Mouse (Mus musculus) embryo, embryonic 9.5 days (tissue): ENCODE measurements at regions not wholly inside any gene's neighbourhood (a gene's known extent, or its start where the extent isn't known, plus 50 kb on each side); places are given as distances from the start of the nearest gene placed in this dataset.
"Not testable (repeated sequence)": the region's sequence is repeated elsewhere in the genome, so short reads cannot be mapped to it uniquely, and the experiment has no call there.

Experiments
- DNase-seq: peaks from one replicate; pipeline ENCODE4 v3.0.0-alpha.2; 2017; ENCODE audit errors: extremely low spot score

- not testable (repeated sequence) for DNase-seq
These were observed 535.8 kb downstream of the Mat2b start for GRCm38 (mm10) chr11:40159161-40159560.

- DNase-seq: peak; percentile 48
These were observed 545.7 kb downstream of the Mat2b start for GRCm38 (mm10) chr11:40149312-40149711.

- no peak for DNase-seq
These were observed 557.2 kb downstream of the Mat2b start for GRCm38 (mm10) chr11:40137803-40138202.

- no peak for DNase-seq
These were observed 592.4 kb downstream of the Mat2b start for GRCm38 (mm10) chr11:40102613-40103012.

GRCm38 (mm10) chr11:40074317-40074716, 620.7 kb downstream of the Mat2b start:
- no peak for DNase-seq

- no peak for DNase-seq
These were observed 644.5 kb downstream of the Mat2b start for GRCm38 (mm10) chr11:40050503-40050902.

GRCm38 (mm10) chr11:40027511-40027910, 667.5 kb downstream of the Mat2b start:
- no peak for DNase-seq

GRCm38 (mm10) chr11:39999483-39999882, 695.5 kb downstream of the Mat2b start:
- DNase-seq: no peak

GRCm38 (mm10) chr11:39998612-39999011, 696.4 kb downstream of the Mat2b start:
- DNase-seq: no peak

GRCm38 (mm10) chr11:39972585-39972984, 722.4 kb downstream of the Mat2b start:
- DNase-seq: no peak

GRCm38 (mm10) chr11:39963705-39964104, 731.3 kb downstream of the Mat2b start:
- no peak for DNase-seq

GRCm38 (mm10) chr11:39954426-39954825, 740.6 kb downstream of the Mat2b start:
- no peak for DNase-seq

GRCm38 (mm10) chr11:39944196-39944595, 750.8 kb downstream of the Mat2b start:
- DNase-seq: no peak

- no peak for DNase-seq
These were observed 760.8 kb downstream of the Mat2b start for GRCm38 (mm10) chr11:39934216-39934615.

GRCm38 (mm10) chr11:39923977-39924527, 771.0 kb downstream of the Mat2b start:
- DNase-seq: no peak

GRCm38 (mm10) chr11:39917716-39918347, 777.2 kb downstream of the Mat2b start:
- DNase-seq: no peak

GRCm38 (mm10) chr11:39899644-39900225, 795.3 kb downstream of the Mat2b start:
- DNase-seq: no peak

GRCm38 (mm10) chr11:39883305-39883704, 811.7 kb downstream of the Mat2b start:
- no peak for DNase-seq

GRCm38 (mm10) chr11:39868451-39868979, 826.5 kb downstream of the Mat2b start:
- DNase-seq: no peak
